Mouse (Mus musculus) bone marrow, adult 2 months (tissue): ENCODE results near the gene Wbp1l.

ENCODE experiments used
- CTCF ChIP-seq: fragments of 200-500 bp; IDR thresholded peaks from 2 replicates; pipeline ENCODE4 v1.5.1; 2011; ENCODE audit warnings: low read length, control low read depth; ENCODE audit not compliant: control insufficient read depth, insufficient read depth
- POLR2A ChIP-seq: fragments of 200-500 bp; IDR thresholded peaks from 2 replicates; pipeline ENCODE4 v1.6.1; 2011; ENCODE audit warnings: low read depth, mild to moderate bottlenecking, control low read depth, low read length, borderline replicate concordance; ENCODE audit not compliant: control insufficient read depth

DNA sequence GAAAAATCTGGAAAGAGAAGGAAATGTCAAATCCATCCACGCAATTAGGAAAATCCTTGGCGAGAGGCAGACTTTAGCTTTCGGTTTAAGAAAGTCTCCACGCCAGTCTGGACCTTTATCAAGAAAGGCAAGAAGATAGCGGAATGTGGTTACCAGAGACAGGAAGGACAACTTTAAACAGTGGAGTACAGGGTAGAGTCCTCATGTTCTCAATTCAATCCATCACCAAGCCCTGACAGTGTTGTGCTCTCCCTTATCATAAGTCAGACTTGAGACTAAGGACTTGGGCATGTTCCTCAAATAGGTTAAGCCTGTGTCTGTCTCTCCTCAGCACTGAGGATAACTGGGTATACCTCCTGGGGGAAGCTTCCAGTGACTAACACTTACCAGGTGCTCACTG is 70.9 kb downstream of the Wbp1l start:
- TF ChIP-seq CTCF (no peak), POLR2A (no peak)
